Mouse (Mus musculus): Measurements from ENCODE around the gene Htra3.
A peak's percentile ranks its signal among the peaks of the same experiment; 100 is the strongest.

Htra3 gene

GRCm38 (mm10) chr5:35653743-35654395, 25.7 kb downstream of the Htra3 start:
- no peak for DNase-seq (ENCODE audit: low read depth, low spot score)

- DNase-seq (ENCODE audit: low read depth, low spot score): no peak
Observed at GRCm38 (mm10) chr5:35652872-35653271, 26.7 kb downstream of the Htra3 start.

GRCm38 (mm10) chr5:35652319-35652718, 27.3 kb downstream of the Htra3 start:
- DNase-seq (ENCODE audit: low read depth, low spot score): no peak

- DNase-seq (ENCODE audit: low read depth, low spot score): no peak
Observed at GRCm38 (mm10) chr5:35648230-35648629, 31.4 kb downstream of the Htra3 start.

GRCm38 (mm10) chr5:35647562-35647961, 32.0 kb downstream of the Htra3 start:
- no peak for DNase-seq (ENCODE audit: low read depth, low spot score)

- DNase-seq (ENCODE audit: low read depth, low spot score): no peak
Observed at GRCm38 (mm10) chr5:35646927-35647326, 32.7 kb downstream of the Htra3 start.

GRCm38 (mm10) chr5:35645938-35646493, 33.6 kb downstream of the Htra3 start:
- DNase-seq (ENCODE audit: low read depth, low spot score): no peak

GRCm38 (mm10) chr5:35644082-35644481, 35.5 kb downstream of the Htra3 start:
- DNase-seq (ENCODE audit: low read depth, low spot score): no peak

GRCm38 (mm10) chr5:35643401-35644048, 36.1 kb downstream of the Htra3 start:
- no peak for DNase-seq (ENCODE audit: low read depth, low spot score)

- DNase-seq (ENCODE audit: low read depth, low spot score): no peak
Observed at GRCm38 (mm10) chr5:35641961-35642584, 37.5 kb downstream of the Htra3 start.

- no peak for DNase-seq (ENCODE audit: low read depth, low spot score)
Observed at GRCm38 (mm10) chr5:35636016-35636415, 43.6 kb downstream of the Htra3 start.

- no peak for DNase-seq (ENCODE audit: low read depth, low spot score)
Observed at GRCm38 (mm10) chr5:35632841-35633240, 46.7 kb downstream of the Htra3 start.

GRCm38 (mm10) chr5:35631755-35632154, 47.8 kb downstream of the Htra3 start:
- no peak for DNase-seq (ENCODE audit: low read depth, low spot score)

- no peak for DNase-seq (ENCODE audit: low read depth, low spot score)
Observed at GRCm38 (mm10) chr5:35631224-35631623, 48.4 kb downstream of the Htra3 start.

GRCm38 (mm10) chr5:35630706-35631105, 48.9 kb downstream of the Htra3 start:
- DNase-seq (ENCODE audit: low read depth, low spot score): no peak

GRCm38 (mm10) chr5:35629333-35629732, 50.2 kb downstream of the Htra3 start:
- no peak for DNase-seq (ENCODE audit: low read depth, low spot score)

- no peak for DNase-seq (ENCODE audit: low read depth, low spot score)
Observed at GRCm38 (mm10) chr5:35628685-35629084, 50.9 kb downstream of the Htra3 start.

- DNase-seq (ENCODE audit: low read depth, low spot score): no peak
Observed at GRCm38 (mm10) chr5:35627307-35627840, 52.2 kb downstream of the Htra3 start.

- no peak for DNase-seq (ENCODE audit: low read depth, low spot score)
Observed at GRCm38 (mm10) chr5:35626408-35626807, 53.2 kb downstream of the Htra3 start.

GRCm38 (mm10) chr5:35624751-35625239, 54.8 kb downstream of the Htra3 start:
- DNase-seq (ENCODE audit: low read depth, low spot score): no peak

GRCm38 (mm10) chr5:35623831-35624230, 55.8 kb downstream of the Htra3 start:
- no peak for DNase-seq (ENCODE audit: low read depth, low spot score)

GRCm38 (mm10) chr5:35621114-35621513, 58.5 kb downstream of the Htra3 start:
- peak; percentile 8 for DNase-seq (ENCODE audit: low read depth, low spot score)

Measured in embryo, embryonic 11.5 days (tissue).